Mouse (Mus musculus) heart, postnatal 0 days (tissue): ENCODE results near the gene Nfya. TPM values are rescaled to one million over a fixed set of nuclear protein-coding genes. Genes with fewer than 3 reads are reported as not detected.
"Not testable (repeated sequence)": the region's sequence is repeated elsewhere in the genome, so short reads cannot be mapped to it uniquely, and the experiment has no call there.

Experiments used
- ATAC-seq: fragments of 200-750 bp; cut with Nextera tagmentation; 2 replicates; pipeline ENCODE4 v1.8.0; 2017; ENCODE audit warnings: low read depth, moderate number of reproducible peaks, moderate library complexity; ENCODE audit not compliant: insufficient read depth
- DNase-seq: peaks from one replicate; pipeline ENCODE4 v3.0.0-alpha.2; 2016; ENCODE audit warnings: low spot score
- H3K27ac ChIP-seq: fragments of 300-500 bp; sonication (generic); 2 replicates; pipeline ENCODE4 v1.5.1; 2014; ENCODE audit warnings: low read depth, mild to moderate bottlenecking
- H3K27me3 ChIP-seq: fragments of 300-500 bp; sonication (generic); 2 replicates; pipeline ENCODE4 v1.6.1; 2014; ENCODE audit warnings: low read length, mixed read lengths; ENCODE audit not compliant: control insufficient read depth, insufficient read depth
- H3K36me3 ChIP-seq: fragments of 300-500 bp; sonication (generic); replicated peaks from 2 replicates; pipeline ENCODE4 v1.6.1; 2014; ENCODE audit warnings: low read length, mixed read lengths; ENCODE audit not compliant: control insufficient read depth, insufficient read depth
- H3K4me1 ChIP-seq: fragments of 300-500 bp; sonication (generic); 2 replicates; pipeline ENCODE4 v1.6.1; 2014; ENCODE audit warnings: antibody characterized with exemption; ENCODE audit not compliant: control insufficient read depth, insufficient read depth
- H3K4me2 ChIP-seq: fragments of 300-500 bp; sonication (generic); 2 replicates; pipeline ENCODE4 v1.6.1; 2014; ENCODE audit warnings: low read depth, mild to moderate bottlenecking, low read length, moderate library complexity
- H3K4me3 ChIP-seq: fragments of 300-500 bp; sonication (generic); 2 replicates; pipeline ENCODE4 v1.5.1; 2014; ENCODE audit warnings: low read depth, low read length
- H3K9ac ChIP-seq: fragments of 300-500 bp; sonication (generic); replicated peaks from 2 replicates; pipeline ENCODE4 v1.6.1; 2014; ENCODE audit warnings: low read depth, low read length, mixed read lengths
- H3K9me3 ChIP-seq: fragments of 300-500 bp; sonication (generic); replicated peaks from 2 replicates; pipeline ENCODE4 v1.6.1; 2016; ENCODE audit warnings: low read length; ENCODE audit not compliant: control insufficient read depth
- CTCF ChIP-seq: IDR thresholded peaks from 2 replicates; pipeline ENCODE4 v1.5.1; 2016; ENCODE audit warnings: antibody characterized with exemption, control low read depth, low read depth
- EP300 ChIP-seq: IDR thresholded peaks from 2 replicates; pipeline ENCODE4 v1.6.1; 2016; ENCODE audit warnings: antibody characterized with exemption, low read depth
- WGBS: fragments of 180-500 bp; shearing (Covaris S2); extraction: QIAGEN DNeasy Blood & Tissue Kit; methylation state at CpG from one replicate; pipeline ENCODE4 v1.1.7; 2014; 5-methylcytosine and 5-hydroxymethylcytosine counted together
- polyA plus RNA-seq: library from polyadenylated mRNA; unstranded; fragments of >200 nt; fragmentation: Nextera tagmentation; extraction: Ambion mirVana; gene quantifications from 2 replicates; pipeline ENCODE4 v1.2.1, GENCODE M21; 2015
- total RNA-seq: library from RNA; depleted of rRNA; stranded (reverse); fragments of >200 nt; gene quantifications from 2 replicates; pipeline ENCODE4 v1.2.3, GENCODE M21; 2014; ENCODE audit warnings: low replicate concordance

Nfya gene
- total and polyA plus RNA-seq, 2 experiments from 2014 or later, result 4.7 to 27.4 TPM

GRCm38 (mm10) chr17:48362346-48362745 is 47.4 kb downstream of the Nfya start:
- H3K36me3 ChIP-seq, result no peaks in the 10 kb centered on the region
- ATAC-seq, result peak; percentile 36; the same call in 1 of the 2 replicates
- 22% methylated on average over 3 of the region's 3 CpGs for WGBS
- H3K4me3 ChIP-seq, result no peak overlapping the region
- H3K27me3 ChIP-seq, result no peaks in the 10 kb centered on the region
- H3K27ac ChIP-seq, result peak overlapping the region; percentile 47; the same call in 1 of the 2 replicates
- peak overlapping the region; percentile 42 for H3K4me2 ChIP-seq
- DNase-seq, result peak; percentile 77
- peaks cover 18% of the 10 kb centered on the region for H3K4me1 ChIP-seq
- no peak overlapping the region for H3K9ac ChIP-seq
- no peak for TF ChIP-seq CTCF
- no peaks in the 10 kb centered on the region for H3K9me3 ChIP-seq

DNA sequence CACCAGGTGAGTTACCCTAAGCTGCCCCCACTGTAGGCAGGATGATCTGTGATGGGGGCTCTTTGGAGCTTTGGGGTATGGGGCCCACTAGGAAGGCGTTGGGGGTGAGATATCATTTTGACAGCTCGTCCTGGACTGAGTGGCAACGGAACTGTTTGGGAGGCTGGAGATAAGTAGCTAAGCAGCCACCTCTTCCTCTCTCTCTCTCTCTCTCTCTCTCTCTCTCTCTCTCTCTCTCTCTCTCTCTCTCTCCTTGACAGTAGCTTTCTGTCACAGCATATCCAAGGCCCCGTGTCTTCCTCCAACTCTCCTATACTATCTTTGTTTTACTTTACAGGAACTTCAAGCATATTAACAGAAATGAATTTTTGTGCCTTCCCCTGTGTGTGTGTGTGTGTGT is 49.2 kb downstream of the Nfya start:
- H3K4me2 ChIP-seq, result no peak overlapping the region
- no peaks in the 10 kb centered on the region for H3K27me3 ChIP-seq
- peaks cover 15% of the 10 kb centered on the region for H3K4me1 ChIP-seq
- WGBS, result 16% methylated on average over 4 of the region's 4 CpGs
- no peak for TF ChIP-seq EP300
- TF ChIP-seq CTCF, result no peak
- no peak overlapping the region for H3K27ac ChIP-seq
- no peak overlapping the region for H3K4me3 ChIP-seq
- no peak for DNase-seq
- H3K9ac ChIP-seq, result no peak overlapping the region
- no peaks in the 10 kb centered on the region for H3K36me3 ChIP-seq
- ATAC-seq, result no peak
- H3K9me3 ChIP-seq, result no peaks in the 10 kb centered on the region

- DNase-seq, result no peak
- Histone ChIP-seq H3K9ac (no peak within 1 kb of the TSS), H3K4me2 (no peak within 1 kb of the TSS), H3K4me1 (peaks cover 15% of the 10 kb centered on the region), H3K4me3 (no peak within 1 kb of the TSS), H3K36me3 (no peaks in the 10 kb centered on the region), H3K27ac (no peak within 1 kb of the TSS), H3K9me3 (no peaks in the 10 kb centered on the region), H3K27me3 (no peaks in the 10 kb centered on the region)
- WGBS, result 65% methylated on average over 7 of the region's 7 CpGs
- no peak for ATAC-seq
- TF ChIP-seq CTCF (no peak), EP300 (no peak)
Measured at GRCm38 (mm10) chr17:48359616-48360015, 50.1 kb downstream of the Nfya start, which contains the start of gene Treml1. Treml1 (plus strand) TSS chr17:48359916.

DNA sequence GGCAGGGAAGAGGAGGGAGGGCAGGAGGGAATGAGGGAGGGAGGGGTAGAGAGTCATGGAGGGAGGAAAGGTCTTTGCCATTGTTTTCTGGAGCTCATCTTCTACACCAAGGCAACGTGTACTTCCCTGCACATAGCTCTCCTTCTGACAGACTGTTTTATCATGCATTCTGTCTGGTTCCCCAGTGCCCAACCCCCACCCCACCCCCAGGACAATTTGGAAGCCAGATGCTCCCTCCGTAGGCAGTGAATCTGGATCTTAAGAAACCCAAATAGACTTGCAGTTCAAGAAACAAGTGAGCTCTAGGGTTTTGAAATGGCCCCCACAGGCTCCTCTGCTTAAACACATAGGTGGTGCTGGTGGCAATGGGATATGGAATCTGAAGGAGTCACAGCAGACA is 51.8 kb downstream of the Nfya start:
- H3K36me3 ChIP-seq, result no peaks in the 10 kb centered on the region
- H3K4me1 ChIP-seq, result peaks cover 2% of the 10 kb centered on the region; the same call in 1 of the 2 replicates
- H3K4me3 ChIP-seq, result no peak overlapping the region
- no peaks in the 10 kb centered on the region for H3K9me3 ChIP-seq
- H3K4me2 ChIP-seq, result no peak overlapping the region
- no peak for DNase-seq
- no peak overlapping the region for H3K9ac ChIP-seq
- 41% methylated on average over 2 of the region's 2 CpGs for WGBS
- H3K27ac ChIP-seq, result no peak overlapping the region
- no peaks in the 10 kb centered on the region for H3K27me3 ChIP-seq
- no peak for TF ChIP-seq EP300
- no peak for TF ChIP-seq CTCF
- ATAC-seq, result no peak

DNA sequence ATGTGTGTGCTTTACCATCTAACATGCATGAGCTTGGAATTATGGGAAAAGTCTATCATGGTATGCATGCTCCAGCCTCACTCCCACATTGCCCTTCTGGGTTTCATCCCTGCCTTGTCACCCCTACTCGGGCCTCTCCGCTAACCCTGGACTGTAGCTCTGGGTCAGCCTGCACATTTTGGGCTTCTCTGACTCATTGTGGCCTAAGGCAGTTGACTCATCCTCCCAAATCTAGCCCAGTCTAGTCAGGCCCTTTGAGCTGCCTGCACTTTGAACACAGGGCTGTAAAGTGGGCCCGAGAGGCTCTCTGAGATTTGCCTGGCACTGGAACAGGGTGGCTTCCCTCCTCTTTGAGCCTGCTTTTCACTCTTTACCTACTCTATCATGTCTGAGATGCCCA is 53.9 kb downstream of the Nfya start:
- no peak overlapping the region for H3K9ac ChIP-seq
- DNase-seq (no peak), ATAC-seq (no peak)
- H3K4me2 ChIP-seq, result no peak overlapping the region
- no peaks in the 10 kb centered on the region for H3K9me3 ChIP-seq
- no peak overlapping the region for H3K4me3 ChIP-seq
- H3K4me1 ChIP-seq, result no peaks in the 10 kb centered on the region
- WGBS, result 79% methylated on average over 3 of the region's 3 CpGs
- H3K27ac ChIP-seq, result no peak overlapping the region
- TF ChIP-seq EP300 (no peak), CTCF (no peak)
- no peaks in the 10 kb centered on the region for H3K36me3 ChIP-seq
- no peaks in the 10 kb centered on the region for H3K27me3 ChIP-seq

- ATAC-seq, DNase-seq, H3K4me3 ChIP-seq, H3K27me3 ChIP-seq, H3K27ac ChIP-seq, H3K36me3 ChIP-seq, H3K9ac ChIP-seq, H3K4me1 ChIP-seq, H3K4me2 ChIP-seq, H3K9me3 ChIP-seq: not testable (repeated sequence)
- 71% methylated on average over 7 of the region's 7 CpGs for WGBS
Measured at GRCm38 (mm10) chr17:48352976-48353375, 56.7 kb downstream of the Nfya start.
